Mouse (Mus musculus): ENCODE measurements around the gene Ociad2. TPM values are rescaled to one million over a fixed set of nuclear protein-coding genes. Genes with fewer than 3 reads are reported as not detected.

Ociad2 gene
- 0.46 and 0.62 TPM in 2 replicates for polyA plus RNA-seq (2012; rRNA removed)

GRCm38 (mm10) chr5:73340723-73341235, at the start of gene Ociad2:
TSS of gene Ociad2 (minus strand) at chr5:73341028.

DNA sequence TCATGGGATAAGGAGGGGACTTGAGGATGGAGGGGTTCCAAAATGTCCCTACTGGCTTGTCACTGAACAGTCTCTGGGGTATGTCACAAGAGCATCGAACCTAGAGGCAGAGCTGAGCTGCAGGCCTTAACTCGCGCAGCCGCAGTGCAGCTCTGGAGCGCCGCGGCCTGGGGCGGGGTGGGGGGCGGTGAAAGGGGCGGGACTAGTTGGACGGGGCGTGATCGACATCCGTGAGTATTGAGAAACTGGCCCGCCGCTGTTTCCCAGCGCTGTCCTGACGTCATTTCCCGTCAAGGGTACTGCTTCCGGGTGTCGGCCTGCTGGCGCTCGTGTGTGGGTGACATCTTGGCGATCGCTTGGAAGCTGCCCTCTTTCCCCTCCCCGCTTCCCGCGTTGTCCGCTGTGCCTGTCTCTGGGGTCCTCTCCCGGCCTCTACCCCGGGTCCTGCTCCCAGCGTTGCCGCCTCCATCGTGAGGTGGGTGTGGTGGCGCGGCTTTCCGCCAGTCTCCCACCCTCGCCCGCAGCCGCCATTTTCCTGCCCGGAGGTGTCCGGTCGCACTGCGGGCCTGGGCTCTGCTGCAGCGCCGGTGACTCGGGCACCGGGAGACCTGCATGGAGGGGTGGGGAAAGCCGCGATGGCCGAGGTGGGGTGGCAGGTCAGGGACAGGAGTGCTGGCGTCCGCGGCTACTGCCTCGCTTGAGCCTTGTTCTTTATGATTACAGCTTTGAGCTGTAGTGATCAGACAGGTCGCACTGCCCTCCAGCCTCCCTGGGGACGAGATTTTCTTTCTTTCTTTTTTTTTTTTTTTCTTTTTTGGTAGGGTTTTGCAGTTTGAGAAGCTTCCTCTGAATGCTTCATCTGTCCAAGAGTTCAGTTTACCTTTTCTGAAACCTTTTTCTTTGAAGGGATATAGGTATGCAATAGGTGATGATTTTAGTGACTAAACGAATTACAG, 48.0 kb downstream of the Ociad2 start, which contains the start of gene Ociad1:
TSS of gene Ociad1 (plus strand) at position 283 of the 956 bp plus-strand sequence.

Other genes starting within 250 kb of the Ociad2 start
- 11.7 and 13.7 TPM in 2 replicates for gene Fryl, start 84.4 kb downstream of the Ociad2 start, polyA plus RNA-seq (2012; rRNA removed)
- 72.6 and 75.9 TPM in 2 replicates for gene Ociad1, start 48.2 kb downstream of the Ociad2 start, polyA plus RNA-seq (2012; rRNA removed)
- not detected in 2 replicates for gene Cwh43, start 65.0 kb upstream of the Ociad2 start, polyA plus RNA-seq (2012; rRNA removed)
- gene Dcun1d4, start 140.0 kb upstream of the Ociad2 start, polyA plus RNA-seq (2012; rRNA removed): 2.0 and 2.3 TPM in 2 replicates

Data from liver, embryonic 18 days (tissue).